Mouse (Mus musculus): ENCODE results near the gene Wdr31.
"Not testable (repeated sequence)": the region's sequence is repeated elsewhere in the genome, so short reads cannot be mapped to it uniquely, and the experiment has no call there.

The Wdr31 gene

GRCm38 (mm10) chr4:62495946-62496345 is 25.2 kb upstream of the Wdr31 start:
- DNase-seq (ENCODE audit: low spot score): peak; percentile 73

GRCm38 (mm10) chr4:62494230-62494629 is 23.5 kb upstream of the Wdr31 start:
- DNase-seq (ENCODE audit: low spot score): no peak

- no peak for DNase-seq (ENCODE audit: low spot score)
These were observed 22.0 kb upstream of the Wdr31 start for GRCm38 (mm10) chr4:62492682-62493081.

- DNase-seq (ENCODE audit: low spot score): no peak
These were observed 17.2 kb upstream of the Wdr31 start for GRCm38 (mm10) chr4:62487914-62488313.

- no peak for DNase-seq (ENCODE audit: low spot score)
These were observed 16.5 kb upstream of the Wdr31 start for GRCm38 (mm10) chr4:62487172-62487571.

- no peak for DNase-seq (ENCODE audit: low spot score)
These were observed 15.5 kb upstream of the Wdr31 start for GRCm38 (mm10) chr4:62486162-62486696.

GRCm38 (mm10) chr4:62485450-62486161 is 14.9 kb upstream of the Wdr31 start:
- peak; percentile 18 for DNase-seq (ENCODE audit: low spot score)

GRCm38 (mm10) chr4:62484928-62485327 is 14.2 kb upstream of the Wdr31 start:
- DNase-seq (ENCODE audit: low spot score): no peak

- DNase-seq (ENCODE audit: low spot score): peak; percentile 38
These were observed 10.3 kb upstream of the Wdr31 start for GRCm38 (mm10) chr4:62480709-62481605.

GRCm38 (mm10) chr4:62479937-62480708 is 9.4 kb upstream of the Wdr31 start, which contains the start of gene Bspry:
Bspry (plus strand) TSS chr4:62480053.
- DNase-seq (ENCODE audit: low spot score): no peak

GRCm38 (mm10) chr4:62479593-62479936 is 8.9 kb upstream of the Wdr31 start:
- DNase-seq (ENCODE audit: low spot score): not testable (repeated sequence)

GRCm38 (mm10) chr4:62477542-62478244 is 7.0 kb upstream of the Wdr31 start:
- DNase-seq (ENCODE audit: low spot score): no peak

GRCm38 (mm10) chr4:62475793-62476192 is 5.1 kb upstream of the Wdr31 start:
- no peak for DNase-seq (ENCODE audit: low spot score)

- no peak for DNase-seq (ENCODE audit: low spot score)
These were observed 4.4 kb upstream of the Wdr31 start for GRCm38 (mm10) chr4:62475131-62475530.

- no peak for DNase-seq (ENCODE audit: low spot score)
These were observed 1.4 kb upstream of the Wdr31 start for GRCm38 (mm10) chr4:62472071-62472470.

GRCm38 (mm10) chr4:62468158-62468557 is 2.5 kb downstream of the Wdr31 start:
- no peak for DNase-seq (ENCODE audit: low spot score)

- DNase-seq (ENCODE audit: low spot score): no peak
These were observed 7.6 kb downstream of the Wdr31 start for GRCm38 (mm10) chr4:62463124-62463523.

GRCm38 (mm10) chr4:62460348-62460747 is 10.3 kb downstream of the Wdr31 start:
- DNase-seq (ENCODE audit: low spot score): no peak

- DNase-seq (ENCODE audit: low spot score): no peak
These were observed 11.6 kb downstream of the Wdr31 start for GRCm38 (mm10) chr4:62459081-62459480.

GRCm38 (mm10) chr4:62454995-62455394 is 15.7 kb downstream of the Wdr31 start:
- peak; percentile 23 for DNase-seq (ENCODE audit: low spot score)

- no peak for DNase-seq (ENCODE audit: low spot score)
These were observed 29.7 kb downstream of the Wdr31 start for GRCm38 (mm10) chr4:62440986-62441385.

- DNase-seq (ENCODE audit: low spot score): no peak
These were observed 30.2 kb downstream of the Wdr31 start for GRCm38 (mm10) chr4:62440544-62440943.
